Mouse (Mus musculus): ENCODE measurements around the gene Plekhg4. TPM values are rescaled to one million over a fixed set of nuclear protein-coding genes. Genes with fewer than 3 reads are reported as not detected.

Plekhg4 gene
- polyA plus RNA-seq, 1 experiment, result 0.41 TPM

GRCm38 (mm10) chr8:105359646-105360045 lies 13.4 kb upstream of the Plekhg4 start:
- Histone ChIP-seq H3K27me3 (ENCODE audit: control insufficient read depth, insufficient read depth, low read length) (no peaks in the 10 kb centered on the region), H3K27ac (ENCODE audit: insufficient read depth, low read depth, low read length) (no peak overlapping the region), H3K36me3 (ENCODE audit: control insufficient read depth, insufficient read depth, low read length) (no peaks in the 10 kb centered on the region), H3K4me1 (ENCODE audit: control insufficient read depth, insufficient read depth, insufficient read length, low read length) (peaks cover 17% of the 10 kb centered on the region), H3K4me3 (ENCODE audit: low read depth, low read length) (no peak overlapping the region)
- TF ChIP-seq POLR2A (IDR thresholded peaks at IDR 0.05; ENCODE audit: low read depth, low read length) (no peak), CTCF (IDR thresholded peaks at IDR 0.05; ENCODE audit: extremely low read depth, insufficient read length, insufficient replicate concordance, low read depth, low read length) (no peak)
- WGBS, result 64% methylated on average over 4 of the region's 4 CpGs

DNA sequence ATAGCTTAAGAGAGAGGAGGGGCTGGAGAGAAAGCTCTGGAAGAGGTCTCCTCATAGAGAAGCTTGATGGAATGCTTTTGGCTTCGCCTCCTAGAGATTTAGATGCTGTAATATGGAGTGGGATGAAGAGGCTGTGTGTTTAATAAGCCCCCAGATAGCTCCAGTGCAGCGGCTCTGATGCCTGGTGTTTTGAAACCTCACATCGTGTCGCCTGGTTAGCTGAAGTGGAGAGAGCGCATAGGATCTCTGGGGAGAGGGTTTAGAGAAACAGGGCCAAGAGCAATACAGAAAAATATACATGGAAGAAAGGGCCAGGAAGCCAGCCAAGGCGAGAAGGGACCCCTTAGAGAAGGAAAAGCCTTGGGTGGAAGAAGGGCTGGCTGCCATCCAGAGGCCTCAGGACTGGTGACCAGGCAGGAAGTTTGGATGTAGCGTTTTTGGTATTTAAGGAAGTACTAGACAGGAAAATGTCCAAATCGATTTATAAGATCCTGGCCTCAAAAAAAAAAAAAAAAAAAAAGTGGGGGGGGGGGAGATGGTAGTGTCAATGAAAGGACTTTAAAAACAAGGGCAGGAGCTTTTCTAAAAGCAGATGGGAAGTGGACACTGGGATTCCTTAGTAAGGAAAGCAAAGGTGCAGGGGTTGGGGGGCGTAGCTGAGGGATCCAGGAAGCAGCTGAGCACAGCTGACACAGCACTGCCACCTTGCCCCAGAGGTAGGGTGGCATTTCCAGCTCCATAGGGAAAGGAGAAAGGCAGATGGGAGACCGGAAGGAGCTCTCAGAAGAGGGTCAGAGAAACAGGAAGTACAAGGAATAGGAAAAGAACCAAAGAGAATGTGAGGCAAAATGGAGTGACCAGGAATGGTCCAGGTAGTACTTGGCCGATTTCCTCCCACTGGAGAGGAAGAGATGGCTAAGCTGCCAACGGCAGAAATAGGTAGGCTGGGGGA lies 11.0 kb upstream of the Plekhg4 start:
- 61% methylated on average over 12 of the region's 12 CpGs for WGBS
- Histone ChIP-seq H3K36me3 (ENCODE audit: control insufficient read depth, insufficient read depth, low read length) (no peaks in the 10 kb centered on the region), H3K27me3 (ENCODE audit: control insufficient read depth, insufficient read depth, low read length) (no peaks in the 10 kb centered on the region), H3K4me1 (ENCODE audit: control insufficient read depth, insufficient read depth, insufficient read length, low read length) (peaks cover 6% of the 10 kb centered on the region; the same call in 1 of the 2 replicates), H3K4me3 (ENCODE audit: low read depth, low read length) (no peak overlapping the region), H3K27ac (ENCODE audit: insufficient read depth, low read depth, low read length) (no peak overlapping the region)
- TF ChIP-seq CTCF (IDR thresholded peaks at IDR 0.05; ENCODE audit: extremely low read depth, insufficient read length, insufficient replicate concordance, low read depth, low read length) (no peak), POLR2A (IDR thresholded peaks at IDR 0.05; ENCODE audit: low read depth, low read length) (no peak)

- Histone ChIP-seq H3K27ac (ENCODE audit: insufficient read depth, low read depth, low read length) (no peak overlapping the region), H3K4me1 (ENCODE audit: control insufficient read depth, insufficient read depth, insufficient read length, low read length) (peaks cover 6% of the 10 kb centered on the region; the same call in 1 of the 2 replicates), H3K4me3 (ENCODE audit: low read depth, low read length) (no peak overlapping the region), H3K27me3 (ENCODE audit: control insufficient read depth, insufficient read depth, low read length) (no peaks in the 10 kb centered on the region), H3K36me3 (ENCODE audit: control insufficient read depth, insufficient read depth, low read length) (no peaks in the 10 kb centered on the region)
- TF ChIP-seq CTCF (IDR thresholded peaks at IDR 0.05; ENCODE audit: extremely low read depth, insufficient read length, insufficient replicate concordance, low read depth, low read length), result peak; percentile 22; the same call in 1 of the 2 replicates
- no peak for TF ChIP-seq POLR2A (IDR thresholded peaks at IDR 0.05; ENCODE audit: low read depth, low read length)
- WGBS, result 67% methylated on average over 2 of the region's 2 CpGs
These were observed 6.0 kb upstream of the Plekhg4 start for GRCm38 (mm10) chr8:105367107-105367506.

- Histone ChIP-seq H3K4me3 (ENCODE audit: low read depth, low read length) (no peak overlapping the region), H3K27me3 (ENCODE audit: control insufficient read depth, insufficient read depth, low read length) (no peaks in the 10 kb centered on the region), H3K4me1 (ENCODE audit: control insufficient read depth, insufficient read depth, insufficient read length, low read length) (peaks cover 5% of the 10 kb centered on the region), H3K27ac (ENCODE audit: insufficient read depth, low read depth, low read length) (no peak overlapping the region), H3K36me3 (ENCODE audit: control insufficient read depth, insufficient read depth, low read length) (no peaks in the 10 kb centered on the region)
- no peak for TF ChIP-seq POLR2A (IDR thresholded peaks at IDR 0.05; ENCODE audit: low read depth, low read length)
- no peak for TF ChIP-seq CTCF (IDR thresholded peaks at IDR 0.05; ENCODE audit: extremely low read depth, insufficient read length, insufficient replicate concordance, low read depth, low read length)
- WGBS, result 86% methylated on average over 9 of the region's 9 CpGs
These were observed 601 bp upstream of the Plekhg4 start for GRCm38 (mm10) chr8:105372473-105372872.

- no peak overlapping the region for H3K27ac ChIP-seq (ENCODE audit: insufficient read depth, low read depth, low read length)
- peaks cover 12% of the 10 kb centered on the region for H3K4me1 ChIP-seq (ENCODE audit: control insufficient read depth, insufficient read depth, insufficient read length, low read length)
- H3K27me3 ChIP-seq (ENCODE audit: control insufficient read depth, insufficient read depth, low read length), result no peaks in the 10 kb centered on the region
- TF ChIP-seq POLR2A (IDR thresholded peaks at IDR 0.05; ENCODE audit: low read depth, low read length) (no peak), CTCF (IDR thresholded peaks at IDR 0.05; ENCODE audit: extremely low read depth, insufficient read length, insufficient replicate concordance, low read depth, low read length) (peak; percentile 41; the same call in 1 of the 2 replicates)
- no peaks in the 10 kb centered on the region for H3K36me3 ChIP-seq (ENCODE audit: control insufficient read depth, insufficient read depth, low read length)
- 49% methylated on average over 33 of the region's 33 CpGs for WGBS
- H3K4me3 ChIP-seq (ENCODE audit: low read depth, low read length), result no peak overlapping the region
These were observed 1.5 kb downstream of the Plekhg4 start for GRCm38 (mm10) chr8:105374513-105374966.

GRCm38 (mm10) chr8:105378673-105379072 lies 5.6 kb downstream of the Plekhg4 start:
- Histone ChIP-seq H3K27ac (ENCODE audit: insufficient read depth, low read depth, low read length) (no peak overlapping the region), H3K27me3 (ENCODE audit: control insufficient read depth, insufficient read depth, low read length) (no peaks in the 10 kb centered on the region), H3K4me3 (ENCODE audit: low read depth, low read length) (no peak overlapping the region), H3K36me3 (ENCODE audit: control insufficient read depth, insufficient read depth, low read length) (no peaks in the 10 kb centered on the region), H3K4me1 (ENCODE audit: control insufficient read depth, insufficient read depth, insufficient read length, low read length) (peaks cover 12% of the 10 kb centered on the region)
- TF ChIP-seq POLR2A (IDR thresholded peaks at IDR 0.05; ENCODE audit: low read depth, low read length), result no peak
- no peak for TF ChIP-seq CTCF (IDR thresholded peaks at IDR 0.05; ENCODE audit: extremely low read depth, insufficient read length, insufficient replicate concordance, low read depth, low read length)
- 16% methylated on average over 19 of the region's 19 CpGs for WGBS

- Histone ChIP-seq H3K27ac (ENCODE audit: insufficient read depth, low read depth, low read length) (no peak overlapping the region), H3K36me3 (ENCODE audit: control insufficient read depth, insufficient read depth, low read length) (no peaks in the 10 kb centered on the region), H3K4me1 (ENCODE audit: control insufficient read depth, insufficient read depth, insufficient read length, low read length) (peaks cover 12% of the 10 kb centered on the region), H3K27me3 (ENCODE audit: control insufficient read depth, insufficient read depth, low read length) (no peaks in the 10 kb centered on the region), H3K4me3 (ENCODE audit: low read depth, low read length) (no peak overlapping the region)
- TF ChIP-seq CTCF (IDR thresholded peaks at IDR 0.05; ENCODE audit: extremely low read depth, insufficient read length, insufficient replicate concordance, low read depth, low read length) (no peak), POLR2A (IDR thresholded peaks at IDR 0.05; ENCODE audit: low read depth, low read length) (no peak)
- WGBS, result 90% methylated on average over 12 of the region's 12 CpGs
These were observed 7.2 kb downstream of the Plekhg4 start for GRCm38 (mm10) chr8:105380308-105380707.
